Mouse (Mus musculus) ZHBTc4 (cell line): Measurements from ENCODE around the gene Grip1.
A peak's percentile ranks its signal among the peaks of the same experiment; 100 is the strongest.

ENCODE experiments used
- DNase-seq: peaks from one replicate; pipeline ENCODE4 v3.0.0-alpha.2; 2011; ENCODE audit warnings: low read depth, low spot score

Grip1 gene

GRCm38 (mm10) chr10:119564862-119565261, 111.2 kb downstream of the Grip1 start:
- no peak for DNase-seq

GRCm38 (mm10) chr10:119573134-119573533, 119.5 kb downstream of the Grip1 start:
- no peak for DNase-seq

DNA sequence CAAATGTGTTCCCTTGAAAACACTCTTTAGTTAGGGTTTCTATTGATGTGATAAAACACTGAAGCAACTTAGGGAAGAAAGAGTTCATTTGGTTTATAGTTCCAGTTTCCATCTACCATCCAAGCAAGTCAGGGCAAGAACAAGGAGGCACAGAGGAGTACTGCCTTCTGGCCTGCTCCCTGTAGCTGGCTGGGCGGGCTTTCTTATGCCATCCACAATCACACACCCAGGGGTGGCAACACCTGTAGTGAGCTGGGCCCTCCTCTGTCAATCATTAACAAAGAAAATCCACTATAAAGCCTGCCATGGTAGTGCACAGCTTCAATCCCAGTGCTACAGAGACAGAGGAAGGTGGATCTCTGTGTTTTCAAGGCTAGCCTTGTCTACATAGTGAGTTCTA, 122.2 kb downstream of the Grip1 start:
- DNase-seq, result peak; percentile 3

GRCm38 (mm10) chr10:119580024-119580423, 126.4 kb downstream of the Grip1 start:
- no peak for DNase-seq

- DNase-seq, result no peak
Measured at GRCm38 (mm10) chr10:119584666-119585065, 131.0 kb downstream of the Grip1 start.

DNA sequence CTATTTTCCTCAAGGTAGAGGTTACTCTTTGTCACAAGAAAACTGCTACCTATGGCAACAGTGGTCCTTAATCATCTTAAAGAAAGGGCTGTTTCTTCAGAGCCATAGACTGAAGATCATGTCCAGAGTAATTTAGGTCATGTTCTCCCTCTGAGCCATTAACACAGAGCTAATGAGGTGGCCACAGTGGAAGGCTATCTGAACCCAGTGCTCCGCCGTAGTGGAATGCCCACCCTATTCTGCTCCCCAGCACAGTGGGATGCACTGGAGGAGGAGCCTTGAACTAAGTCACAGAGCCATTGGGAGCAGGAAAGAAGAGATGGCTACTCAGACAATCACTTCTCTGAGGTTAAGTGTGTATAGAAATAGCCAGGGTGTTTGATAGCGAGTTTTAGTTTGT, 133.3 kb downstream of the Grip1 start:
- no peak for DNase-seq

GRCm38 (mm10) chr10:119596822-119597221, 143.2 kb downstream of the Grip1 start:
- no peak for DNase-seq

DNA sequence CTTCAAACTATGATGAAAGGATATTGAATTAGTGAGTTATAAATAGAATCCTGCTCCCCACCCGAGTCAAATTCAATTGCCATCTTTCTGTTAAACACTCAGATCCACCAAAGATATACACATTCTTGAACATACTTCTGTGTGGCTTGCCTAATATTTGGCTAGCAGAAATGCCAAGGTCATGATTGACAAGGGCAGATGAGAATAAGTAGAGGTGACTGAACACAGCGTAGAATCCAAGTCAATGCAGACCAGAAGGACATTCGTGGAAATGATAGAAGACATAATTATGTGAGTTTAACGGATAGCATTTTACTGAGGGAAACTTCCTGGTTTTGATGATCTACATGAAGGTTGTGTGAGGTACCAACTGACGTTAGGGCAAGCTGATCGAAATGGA, 153.9 kb downstream of the Grip1 start:
- no peak for DNase-seq

- no peak for DNase-seq
Measured at GRCm38 (mm10) chr10:119608998-119609397, 155.4 kb downstream of the Grip1 start.

- peak; percentile 25 for DNase-seq
Measured at GRCm38 (mm10) chr10:119610279-119610895, 156.8 kb downstream of the Grip1 start.

DNA sequence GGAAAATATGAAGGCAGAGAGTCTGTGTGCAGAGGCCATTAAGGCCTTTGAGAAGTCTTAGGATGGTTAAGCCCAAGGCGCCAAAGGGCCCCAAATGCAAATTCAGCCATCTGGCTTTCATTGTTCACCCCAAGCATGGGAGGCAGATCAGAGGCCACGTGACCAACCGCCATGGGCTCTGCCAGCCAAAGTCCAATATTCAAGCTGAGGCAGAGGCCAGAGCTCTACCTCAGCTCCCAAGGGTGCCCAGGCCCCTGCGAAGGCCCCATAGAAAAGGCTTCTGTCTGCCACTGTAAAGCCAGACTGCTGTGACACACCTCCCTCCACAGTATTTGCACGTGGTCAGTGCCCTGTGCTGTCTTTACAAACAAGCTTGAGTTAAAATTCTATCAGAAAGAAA, 158.4 kb downstream of the Grip1 start:
- no peak for DNase-seq

DNA sequence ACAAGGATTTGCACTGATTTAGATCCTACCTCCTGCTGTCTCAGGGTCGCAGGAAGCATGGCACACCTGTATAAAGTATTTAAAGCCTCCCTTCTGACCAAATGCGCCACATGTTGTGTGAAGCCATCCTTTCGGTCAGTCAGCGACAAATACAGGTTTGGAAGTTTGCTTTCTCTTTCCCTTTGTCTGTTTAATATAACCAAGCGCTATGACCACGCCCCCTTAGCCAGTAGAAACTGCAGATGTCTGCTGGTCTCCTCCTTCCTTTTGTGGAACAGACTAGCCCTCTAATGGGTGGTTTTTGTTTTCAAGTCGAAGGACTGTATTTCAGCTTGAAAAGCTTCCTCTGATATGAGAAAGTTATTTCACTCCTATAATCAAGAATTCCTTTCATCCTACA, 161.1 kb downstream of the Grip1 start:
- DNase-seq, result no peak

DNA sequence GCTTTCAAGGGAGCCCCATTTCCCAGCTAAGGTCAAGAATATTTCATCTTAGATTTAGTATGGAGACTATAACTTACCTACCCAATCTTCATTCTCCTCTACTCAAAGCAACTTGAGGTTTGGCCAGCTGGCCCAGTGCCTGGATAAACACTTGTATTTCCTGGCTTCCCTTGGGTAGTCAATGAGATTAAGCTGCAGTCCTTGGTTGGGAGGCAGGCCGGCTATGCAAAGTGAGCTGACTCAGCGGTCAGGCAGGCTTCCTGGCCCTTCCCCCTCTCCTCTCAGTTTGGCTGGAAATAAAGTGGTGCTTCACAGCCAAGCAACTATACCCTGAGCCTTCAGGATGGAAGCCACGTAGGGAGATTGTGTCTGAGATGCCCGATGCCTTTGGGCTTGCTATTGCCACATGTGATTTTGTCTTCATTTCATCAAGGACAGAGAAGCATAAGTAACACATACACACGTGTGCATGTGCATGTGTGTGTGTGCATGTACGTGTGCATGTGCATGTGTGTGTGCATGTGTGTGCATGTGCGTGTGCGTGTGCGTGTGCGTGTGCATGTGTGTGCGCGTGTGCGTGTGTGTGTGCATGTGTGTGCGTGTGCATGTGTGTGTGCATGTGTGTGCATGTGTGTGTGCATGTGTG, 161.7 kb downstream of the Grip1 start:
- DNase-seq, result peak; percentile 13

DNA sequence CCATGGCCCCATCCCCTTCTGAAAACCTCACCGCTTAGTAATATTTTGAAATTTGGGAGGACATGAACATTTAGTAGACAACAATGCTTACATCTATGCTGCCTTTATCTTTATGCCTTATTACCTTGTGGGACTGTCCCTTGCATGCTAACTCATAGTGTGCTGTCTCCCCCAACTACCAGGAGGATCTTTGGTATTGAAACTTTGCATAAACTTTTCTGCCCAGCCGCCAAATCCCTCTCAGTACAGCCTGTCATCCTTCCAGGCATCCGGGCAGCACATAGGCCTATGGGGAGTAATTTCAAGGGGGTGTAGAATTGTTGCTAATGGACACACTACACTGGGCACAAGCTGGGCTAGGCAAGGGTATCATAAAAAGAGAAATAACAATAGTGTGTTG, 162.4 kb downstream of the Grip1 start:
- no peak for DNase-seq

GRCm38 (mm10) chr10:119628656-119629055, 175.0 kb downstream of the Grip1 start:
- DNase-seq, result no peak

GRCm38 (mm10) chr10:119630401-119630800, 176.8 kb downstream of the Grip1 start:
- DNase-seq, result no peak

DNA sequence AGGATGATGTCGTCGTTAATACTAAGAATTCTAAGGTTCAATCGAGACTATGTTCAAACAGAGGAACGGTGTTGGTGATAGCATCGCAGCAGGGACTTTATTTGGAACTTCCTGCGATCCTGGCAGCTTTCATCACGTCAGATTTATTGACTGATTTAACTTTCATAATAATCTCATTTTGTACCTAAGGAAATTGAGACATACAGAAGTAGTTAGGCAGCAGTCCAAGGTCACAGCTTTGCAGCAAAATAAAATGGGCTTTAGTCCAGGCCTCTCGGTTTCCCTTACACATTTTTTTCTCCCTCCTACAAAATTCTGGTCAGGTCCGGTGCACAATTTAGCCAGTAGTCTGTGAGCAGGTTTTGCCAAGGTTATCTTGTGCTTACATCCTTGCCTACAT, 178.3 kb downstream of the Grip1 start:
- DNase-seq, result no peak

- DNase-seq, result no peak
Measured at GRCm38 (mm10) chr10:119634544-119634943, 180.9 kb downstream of the Grip1 start.

- no peak for DNase-seq
Measured at GRCm38 (mm10) chr10:119640534-119640933, 186.9 kb downstream of the Grip1 start.

DNA sequence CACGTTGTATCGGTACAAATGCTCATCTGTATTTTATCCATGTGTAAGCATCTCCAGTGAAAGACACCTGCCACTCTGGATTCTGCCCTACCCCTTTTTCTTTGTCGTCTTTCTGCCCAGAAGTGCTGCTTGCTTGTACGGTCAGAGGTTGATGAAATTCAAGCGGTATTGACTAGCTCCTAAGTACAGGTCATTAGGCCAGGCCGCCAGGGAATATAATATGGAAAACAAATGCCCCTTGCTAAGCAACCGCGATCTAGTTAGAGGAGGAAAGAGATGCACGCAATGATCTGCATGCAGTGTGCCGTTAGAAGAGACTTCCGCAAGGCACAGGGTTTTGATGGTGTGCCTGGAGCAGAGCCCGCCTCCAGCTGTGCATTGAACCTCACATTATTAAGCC, 187.4 kb downstream of the Grip1 start:
- no peak for DNase-seq

- no peak for DNase-seq
Measured at GRCm38 (mm10) chr10:119644289-119644688, 190.7 kb downstream of the Grip1 start.

- DNase-seq, result peak; percentile 56
Measured at GRCm38 (mm10) chr10:119646500-119647439, 193.1 kb downstream of the Grip1 start.
